9 mouse cellular contexts compared by ENCODE assay signal in the genomic region with DNA sequence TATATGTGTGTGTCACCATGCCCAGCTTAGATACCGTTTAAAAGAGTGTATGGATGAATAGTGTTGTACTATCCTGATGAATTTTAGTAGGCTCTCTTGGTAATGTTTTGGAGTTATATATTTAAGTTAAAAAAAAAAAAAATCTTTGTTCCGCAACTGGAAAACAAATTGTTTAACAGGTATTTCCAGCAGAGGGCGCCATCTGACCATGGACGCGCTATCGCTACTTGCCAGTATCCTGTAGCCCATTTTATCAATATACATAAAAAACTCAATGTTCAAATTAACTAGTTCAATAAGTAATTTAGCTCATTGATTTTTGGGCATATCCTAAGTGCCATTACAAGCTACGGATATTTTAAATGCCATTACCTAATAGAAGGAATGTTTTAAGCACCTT. TPM values are rescaled to one million over a fixed set of nuclear protein-coding genes. Genes with fewer than 3 reads are reported as not detected.
A peak's percentile ranks its signal among the peaks of the same experiment; 100 is the strongest.
DNase-seq lines count a peak whose midpoint lies in the region; ATAC-seq lines count a peak whose summit lies in the region.
"Had no signal": no experiment of that assay in that cellular context is flagged by ENCODE, and none has a peak within 500 bp of the region (broad histone marks: within the 10 kb centered on the region; RNA-seq: fewer than 3 reads in every experiment).

No protein-coding gene starts in this region.

- H3K9ac ChIP-seq in forebrain, embryonic 11.5 days (ENCODE audit: low read length), result no peak overlapping the region
- H3K9ac ChIP-seq in forebrain, embryonic 12.5 days, result no peak overlapping the region
- H3K9ac ChIP-seq in neural tube, embryonic 15.5 days (replicated peaks), result no peak overlapping the region
- H3K9ac ChIP-seq in limb, embryonic 11.5 days (ENCODE audit: low read length), result no peak overlapping the region
- H3K9ac ChIP-seq: liver, embryonic 15.5 days had no signal

- H3K4me1 ChIP-seq in forebrain, embryonic 11.5 days (replicated peaks; ENCODE audit: control insufficient read depth, insufficient read depth, low read length), result 0 out of 2 replicates have a peak, but pooled peaks cover 2% of the 10 kb centered on the region
- H3K4me1 ChIP-seq in forebrain, embryonic 12.5 days, result peaks cover 3% of the 10 kb centered on the region
- H3K4me1 ChIP-seq in neural tube, embryonic 15.5 days, result peaks cover 3% of the 10 kb centered on the region
- peaks cover 4% of the 10 kb centered on the region for H3K4me1 ChIP-seq in limb, embryonic 11.5 days (ENCODE audit: control insufficient read depth, insufficient read depth, low read length)
- H3K4me1 ChIP-seq: liver, embryonic 15.5 days had no signal

- no peak overlapping the region for H3K27ac ChIP-seq in forebrain, embryonic 11.5 days (ENCODE audit: low read depth, low read length)
- H3K27ac ChIP-seq in forebrain, embryonic 12.5 days, result no peak overlapping the region
- H3K27ac ChIP-seq in neural tube, embryonic 15.5 days (replicated peaks), result no peak overlapping the region
- H3K27ac ChIP-seq in limb, embryonic 11.5 days (replicated peaks; ENCODE audit: low read depth, low read length), result no peak overlapping the region
- H3K27ac ChIP-seq: liver, embryonic 15.5 days had no signal

- H3K4me3 ChIP-seq in forebrain, embryonic 11.5 days (ENCODE audit: low read depth, low read length), result no peak overlapping the region
- no peak overlapping the region for H3K4me3 ChIP-seq in forebrain, embryonic 12.5 days (replicated peaks)
- H3K4me3 ChIP-seq in neural tube, embryonic 15.5 days (replicated peaks), result no peak overlapping the region
- no peak overlapping the region for H3K4me3 ChIP-seq in limb, embryonic 11.5 days (ENCODE audit: low read depth, low read length)
- H3K4me3 ChIP-seq: liver, embryonic 15.5 days had no signal

- no peak for ATAC-seq in forebrain, embryonic 11.5 days (replicated peaks; ENCODE audit: low FRiP score)
- ATAC-seq in forebrain, embryonic 12.5 days (ENCODE audit: low FRiP score), result no peak
- ATAC-seq in neural tube, embryonic 15.5 days (ENCODE audit: low FRiP score), result no peak
- ATAC-seq in granulocyte monocyte progenitor cell, adult 5-6 weeks (replicated peaks; ENCODE audit: poor library complexity, severe bottlenecking), result peak; percentile 56
- ATAC-seq in limb, embryonic 11.5 days (ENCODE audit: insufficient number of reproducible peaks, low FRiP score, low TSS enrichment, low read depth), result no peak

- no peaks in the 10 kb centered on the region for H3K27me3 ChIP-seq in forebrain, embryonic 11.5 days (ENCODE audit: control insufficient read depth, insufficient read depth, low read length)
- H3K27me3 ChIP-seq in forebrain, embryonic 12.5 days, result 0 out of 2 replicates have a peak, but pooled peaks cover 6% of the 10 kb centered on the region
- H3K27me3 ChIP-seq in neural tube, embryonic 15.5 days (replicated peaks), result 0 out of 2 replicates have a peak, but pooled peaks cover 5% of the 10 kb centered on the region
- no peaks in the 10 kb centered on the region for H3K27me3 ChIP-seq in limb, embryonic 11.5 days (ENCODE audit: control insufficient read depth, insufficient read depth, low read length)

- DNase-seq in forebrain, embryonic 11.5 days (ENCODE audit: low spot score), result peak; percentile 84
- DNase-seq in neural tube, embryonic 10.5 days (ENCODE audit: extremely low spot score, low spot score), result peak; percentile 64
- peak; percentile 76 for DNase-seq in brain, adult 2 months (ENCODE audit: low read depth, low spot score)
- DNase-seq in limb, embryonic 11.5 days (ENCODE audit: low spot score), result peak; percentile 87
- peak; percentile 83 for DNase-seq in right cerebral cortex, postnatal 14 days

- WGBS in forebrain, embryonic 11.5 days, result 5% methylated on average over 7 of the region's 7 CpGs
- 5% methylated on average over 7 of the region's 7 CpGs for WGBS in forebrain, embryonic 12.5 days
- 4% methylated on average over 7 of the region's 7 CpGs for WGBS in neural tube, embryonic 15.5 days
- WGBS in limb, embryonic 11.5 days, result 5% methylated on average over 7 of the region's 7 CpGs

- H3K36me3 ChIP-seq in forebrain, embryonic 11.5 days (ENCODE audit: control insufficient read depth, insufficient read depth, low read length), result no peaks in the 10 kb centered on the region
- H3K36me3 ChIP-seq in forebrain, embryonic 12.5 days (replicated peaks), result no peaks in the 10 kb centered on the region
- no peaks in the 10 kb centered on the region for H3K36me3 ChIP-seq in neural tube, embryonic 15.5 days
- no peaks in the 10 kb centered on the region for H3K36me3 ChIP-seq in limb, embryonic 11.5 days (ENCODE audit: control insufficient read depth, insufficient read depth, low read length)
- H3K36me3 ChIP-seq: liver, embryonic 15.5 days had no signal

- H3K4me2 ChIP-seq in forebrain, embryonic 11.5 days (ENCODE audit: low read depth, low read length, severe bottlenecking), result no peak overlapping the region
- H3K4me2 ChIP-seq in forebrain, embryonic 12.5 days, result no peak overlapping the region
- H3K4me2 ChIP-seq in neural tube, embryonic 15.5 days, result no peak overlapping the region
- no peak overlapping the region for H3K4me2 ChIP-seq in limb, embryonic 11.5 days (ENCODE audit: low read depth, severe bottlenecking)
- H3K4me2 ChIP-seq: liver, embryonic 15.5 days had no signal

- H3K9me3 ChIP-seq in forebrain, embryonic 11.5 days (ENCODE audit: control insufficient read depth, low read length), result no peaks in the 10 kb centered on the region
- no peaks in the 10 kb centered on the region for H3K9me3 ChIP-seq in forebrain, embryonic 12.5 days
- H3K9me3 ChIP-seq in neural tube, embryonic 15.5 days (replicated peaks), result no peaks in the 10 kb centered on the region
- no peaks in the 10 kb centered on the region for H3K9me3 ChIP-seq in limb, embryonic 11.5 days (ENCODE audit: control insufficient read depth, low read length)
- H3K9me3 ChIP-seq: liver, embryonic 15.5 days had no signal

RNA-seq across cellular contexts. Expression of gene Psmd7, which starts 14.8 kb away (rescaled TPM):
- 298 and 300 TPM in 2 replicates for polyA plus RNA-seq in forebrain, embryonic 11.5 days (2014; fragmentation: Nextera tagmentation; extraction: Ambion mirVana)
- polyA plus RNA-seq in forebrain, embryonic 12.5 days (2016; fragmentation: Nextera tagmentation; extraction: Ambion mirVana), result 291 and 295 TPM in 2 replicates
- 242 and 256 TPM in 2 replicates for polyA plus RNA-seq in neural tube, embryonic 15.5 days (2015; fragmentation: Nextera tagmentation; extraction: Ambion mirVana)
- 178 and 188 TPM in 2 replicates for total RNA-seq in granulocyte monocyte progenitor cell, adult 5-6 weeks (2014; fragmentation: Nextera tagmentation)
- total RNA-seq in granulocyte monocyte progenitor cell, adult 5-6 weeks (2017), result 110 and 117 TPM in 2 replicates
- polyA plus RNA-seq in limb, embryonic 11.5 days (2014; fragmentation: Nextera tagmentation; extraction: Ambion mirVana), result 409 and 415 TPM in 2 replicates
